Mouse (Mus musculus) liver (tissue): ENCODE measurements at regions not wholly inside any gene's neighbourhood (a gene's known extent, or its start where the extent isn't known, plus 50 kb on each side); places are given as distances from the start of the nearest gene placed in this dataset.
A peak's percentile ranks its signal among the peaks of the same experiment; 100 is the strongest.

Experiments
- DNase-seq: peaks from one replicate; pipeline ENCODE4 v3.0.0-alpha.2; 2020; ENCODE audit warnings: mixed read lengths

DNA sequence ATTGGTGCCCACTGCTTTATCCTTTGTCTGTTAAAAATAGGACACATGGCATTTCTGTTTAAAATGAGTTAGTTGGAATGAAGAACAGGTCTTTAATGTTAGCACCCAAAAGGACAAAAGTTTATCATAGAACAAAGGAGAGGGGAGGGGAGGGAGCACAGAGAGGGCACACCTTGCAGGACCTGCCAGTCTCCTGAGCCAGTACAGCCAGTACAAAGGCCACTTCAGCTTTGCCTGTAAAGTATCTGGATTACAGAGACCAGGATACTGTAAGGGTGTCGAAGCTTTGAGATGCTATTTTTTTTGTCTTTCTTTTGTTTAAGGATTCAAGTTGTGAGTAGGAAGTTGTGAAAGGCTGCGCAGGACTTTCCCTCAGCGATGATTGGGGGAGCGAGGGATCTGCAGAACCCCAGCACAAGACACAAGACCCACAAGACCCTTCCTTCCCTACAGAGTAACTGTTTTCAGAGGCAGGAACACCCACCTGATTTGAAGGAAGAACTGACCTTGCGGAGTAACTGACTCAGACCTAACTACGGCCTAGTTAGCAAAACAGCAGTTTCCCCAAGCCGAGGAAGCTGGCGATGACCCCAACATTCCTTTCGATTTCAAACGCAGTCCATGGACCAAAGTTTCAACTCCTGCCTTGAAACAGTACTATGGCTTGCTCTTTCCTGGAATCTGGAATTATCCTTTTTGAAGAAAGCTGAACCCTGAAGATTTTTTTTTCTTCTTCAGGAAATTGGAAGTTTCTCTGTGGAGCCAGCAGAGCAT is 178.1 kb downstream of the Efnb2 start:
- no peak for DNase-seq

DNA sequence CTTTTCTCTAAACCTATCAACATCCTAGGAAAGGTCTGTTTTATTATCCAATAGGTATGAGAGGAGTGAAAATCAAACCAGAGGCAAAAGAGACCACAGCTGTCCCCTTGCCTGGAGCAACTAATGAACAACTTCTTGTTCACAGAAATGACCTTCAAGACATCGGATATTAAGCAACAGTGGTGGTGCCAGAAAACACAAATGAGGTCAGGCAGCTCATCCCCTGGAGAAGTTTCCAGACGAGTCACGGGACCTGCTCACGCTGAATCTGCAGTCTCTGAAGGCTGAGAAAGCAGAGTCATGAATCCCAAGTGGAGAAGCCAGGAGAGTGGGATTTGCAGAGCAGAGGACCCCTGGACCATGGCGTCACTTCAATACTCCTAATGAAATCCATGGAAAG is 183.6 kb downstream of the Efnb2 start:
- DNase-seq, result no peak

DNA sequence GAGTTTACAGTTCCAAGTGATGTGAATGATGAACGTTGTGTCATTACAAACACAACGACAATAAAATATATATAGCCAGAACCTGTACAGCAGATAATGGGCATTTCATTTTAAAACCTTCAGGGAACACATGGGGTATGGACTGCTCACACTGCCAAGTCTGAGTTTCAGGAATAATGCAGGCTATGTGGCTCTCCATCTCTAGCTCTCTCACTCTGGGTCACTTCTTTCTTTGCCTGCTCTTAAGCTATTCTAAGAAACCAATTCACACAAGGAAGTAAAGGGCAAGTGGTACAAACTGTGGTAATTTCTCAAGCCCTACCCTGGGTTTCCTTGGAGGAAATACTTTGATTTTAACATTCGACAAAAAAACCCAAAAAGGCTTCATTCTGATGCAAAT is 192.5 kb downstream of the Efnb2 start:
- DNase-seq, result no peak

DNA sequence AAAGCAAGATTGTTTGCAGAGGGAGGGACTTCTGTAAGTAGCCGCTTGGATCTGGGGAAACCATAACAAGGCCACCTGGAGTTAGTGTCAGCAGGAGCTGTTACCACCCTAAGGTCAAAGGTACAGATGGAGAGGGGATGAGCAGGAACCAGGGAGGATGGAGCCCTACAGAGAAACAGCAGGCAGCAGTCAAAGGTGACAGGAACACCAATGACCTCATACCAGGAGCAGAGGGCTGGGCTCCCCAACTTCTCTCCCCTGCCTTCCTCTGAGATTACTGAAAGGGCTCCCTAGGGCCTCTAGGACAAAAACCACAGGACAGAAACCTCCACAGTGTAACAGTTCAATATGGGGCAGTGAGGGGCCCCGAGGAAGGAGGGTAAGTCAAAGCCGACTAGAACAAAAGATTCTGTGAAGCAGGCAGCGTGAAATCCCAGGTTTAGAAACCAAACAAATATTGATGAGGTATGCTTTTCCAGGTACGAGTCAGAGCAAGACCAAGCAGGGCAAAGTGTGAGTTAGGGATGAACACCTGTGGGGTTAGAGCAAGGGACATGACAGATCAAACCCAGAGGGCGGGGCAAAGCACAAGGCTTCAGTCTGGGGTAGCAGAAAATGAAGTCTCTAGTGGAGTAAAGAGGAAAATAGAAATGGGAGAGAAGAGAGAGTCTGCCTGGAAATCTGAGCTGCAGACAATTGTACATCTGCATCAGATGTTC is 194.4 kb downstream of the Efnb2 start:
- no peak for DNase-seq

DNA sequence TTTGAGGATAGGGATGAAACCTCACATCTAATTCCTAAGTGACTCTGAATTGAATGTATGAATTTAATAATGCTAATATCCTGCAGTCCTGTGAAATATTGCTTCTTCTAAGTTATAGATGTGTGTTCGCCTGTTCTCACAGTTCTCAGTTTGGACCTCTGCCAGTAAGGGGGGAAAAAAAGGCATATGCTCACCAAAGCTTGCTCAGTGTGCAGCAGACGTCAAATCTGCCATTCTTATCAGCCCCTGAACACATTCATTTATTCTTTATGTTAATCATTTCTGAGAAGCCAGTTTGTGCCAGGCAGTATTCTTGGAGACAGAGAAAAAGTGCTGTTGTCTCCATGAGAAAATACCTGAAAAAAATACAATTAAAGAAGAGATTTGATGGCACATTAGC is 198.6 kb downstream of the Efnb2 start:
- DNase-seq, result no peak

DNA sequence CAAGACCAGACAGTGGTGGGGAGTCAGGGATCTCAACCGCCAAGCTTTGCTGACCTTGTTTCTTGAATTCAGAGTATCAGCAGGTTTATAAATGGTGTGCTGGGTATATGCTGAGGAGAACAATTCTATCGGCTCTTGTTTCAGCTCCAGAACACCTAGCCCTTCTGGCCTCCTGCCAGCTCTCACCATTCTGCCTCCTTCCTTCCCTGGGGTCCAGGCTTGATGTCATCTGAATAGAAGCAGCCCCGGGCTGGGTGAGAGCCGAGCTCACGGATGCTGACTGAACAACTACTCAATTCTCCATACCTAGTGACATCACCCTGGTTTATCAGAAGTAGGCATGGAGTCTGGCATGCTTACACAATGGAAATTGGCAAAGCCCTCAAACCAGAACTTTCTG is 203.5 kb downstream of the Efnb2 start:
- DNase-seq, result no peak

DNA sequence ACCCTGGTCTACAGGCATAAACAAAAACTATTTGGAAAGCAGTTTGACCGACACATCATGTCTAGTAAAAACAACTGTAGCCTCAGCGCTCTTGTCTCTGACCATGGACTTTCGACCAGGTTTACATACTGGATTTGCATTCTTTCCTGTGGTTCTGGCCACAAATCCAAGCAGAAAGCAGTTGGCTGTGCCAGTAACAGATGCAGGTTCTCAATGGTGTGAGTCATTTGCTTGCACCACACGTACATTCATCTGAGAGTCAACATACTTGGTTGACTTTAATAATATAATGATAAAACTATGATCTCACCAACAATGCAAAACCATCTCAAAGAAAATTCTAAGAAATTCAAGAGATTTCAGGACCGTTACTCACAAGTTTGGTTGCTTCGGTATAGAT is 207.1 kb downstream of the Efnb2 start:
- no peak for DNase-seq

DNA sequence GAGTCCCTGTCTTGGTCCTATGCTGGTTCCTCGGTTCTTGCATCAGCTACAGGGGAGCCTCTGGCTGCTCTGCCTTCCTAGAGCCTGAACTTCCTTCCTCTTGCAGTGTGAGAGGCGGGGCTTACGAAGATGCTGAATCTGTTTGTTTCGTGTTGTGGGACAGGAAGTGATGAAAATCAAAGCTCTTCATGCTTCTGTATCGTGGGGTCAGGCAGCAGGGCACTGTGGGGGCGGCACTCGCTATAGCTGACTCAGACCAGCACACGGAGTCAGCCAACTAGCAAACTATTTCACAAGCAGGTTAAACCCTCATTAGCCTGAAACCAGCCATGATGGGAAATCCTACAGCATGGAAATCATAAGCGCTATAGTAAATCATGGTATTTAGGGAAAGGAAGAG is 208.8 kb downstream of the Efnb2 start:
- peak; percentile 17 for DNase-seq

DNA sequence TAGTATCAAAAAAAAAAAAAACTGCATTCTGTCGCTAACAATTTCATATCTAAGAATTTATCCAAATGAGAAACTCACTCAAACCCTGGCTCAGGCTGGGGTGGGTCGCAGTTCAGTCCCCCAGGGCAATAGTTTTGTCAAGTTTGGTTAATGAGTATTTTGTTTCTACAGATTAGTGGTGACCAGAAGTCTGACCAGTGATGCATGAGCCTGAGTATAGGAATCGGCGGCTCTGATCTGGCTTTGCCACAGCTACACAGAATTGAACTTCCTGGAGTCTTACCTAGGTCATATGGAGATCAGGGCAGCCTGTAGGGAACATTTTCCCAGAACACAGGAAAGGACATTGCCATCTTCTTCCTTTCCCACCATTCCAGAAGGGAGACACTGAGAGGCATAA is 212.1 kb downstream of the Efnb2 start:
- DNase-seq, result no peak

DNA sequence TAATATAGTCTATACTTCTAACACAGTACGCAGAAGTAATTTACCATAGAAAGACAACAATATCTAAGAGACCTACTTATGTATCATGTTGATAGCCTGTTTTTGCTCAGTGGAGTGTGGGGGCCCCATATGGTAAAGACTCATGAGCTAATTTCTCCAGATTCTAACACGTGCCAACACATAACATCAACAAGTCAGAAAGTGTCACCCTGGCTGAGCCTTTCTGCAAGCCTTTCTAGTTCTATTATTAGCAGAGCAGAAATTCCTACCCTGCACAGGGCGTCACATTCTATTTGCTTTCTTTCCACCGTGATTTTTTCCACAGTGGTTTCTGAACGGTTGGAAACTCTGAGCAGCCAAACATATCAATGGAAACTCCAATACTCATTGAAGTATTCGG is 219.5 kb downstream of the Efnb2 start:
- no peak for DNase-seq

DNA sequence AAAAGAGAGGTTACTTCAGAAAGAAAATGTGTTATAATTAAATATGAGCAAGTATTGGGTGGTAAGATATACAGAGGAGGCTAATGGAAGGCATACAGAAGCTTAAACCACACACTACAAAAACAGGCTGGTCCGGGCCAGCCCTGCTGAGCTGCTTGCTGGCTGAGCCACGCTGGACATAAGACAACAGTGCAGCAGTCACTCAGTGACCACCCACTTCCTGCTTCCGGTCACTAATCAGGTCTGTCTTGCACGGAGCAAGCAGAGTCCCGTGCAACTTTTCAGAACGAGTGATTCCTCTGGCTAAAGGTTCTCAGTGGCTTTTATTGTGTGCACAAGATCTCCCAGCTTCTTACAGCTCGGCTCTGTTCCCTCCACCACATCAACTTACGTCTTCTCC is 220.1 kb downstream of the Efnb2 start:
- DNase-seq, result no peak

DNA sequence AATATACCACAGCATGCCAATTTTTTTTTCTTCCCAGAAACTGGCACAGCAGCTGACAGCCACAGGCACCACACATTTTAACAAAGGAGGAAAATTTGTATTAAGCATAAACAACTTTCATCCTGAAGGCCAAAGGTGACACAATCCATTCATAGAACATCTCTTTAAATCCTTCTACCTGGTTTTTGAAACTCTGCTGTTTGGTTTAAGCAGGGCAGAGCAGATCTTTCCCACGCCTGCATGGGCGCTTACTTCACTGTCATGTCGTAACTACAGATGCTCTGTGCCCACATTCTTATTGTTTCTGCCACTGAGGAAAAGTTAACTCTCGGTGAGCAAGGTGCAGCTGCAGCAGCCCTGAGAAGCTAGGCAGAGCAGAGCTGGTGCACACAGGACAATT is 234.8 kb downstream of the Efnb2 start:
- no peak for DNase-seq

DNA sequence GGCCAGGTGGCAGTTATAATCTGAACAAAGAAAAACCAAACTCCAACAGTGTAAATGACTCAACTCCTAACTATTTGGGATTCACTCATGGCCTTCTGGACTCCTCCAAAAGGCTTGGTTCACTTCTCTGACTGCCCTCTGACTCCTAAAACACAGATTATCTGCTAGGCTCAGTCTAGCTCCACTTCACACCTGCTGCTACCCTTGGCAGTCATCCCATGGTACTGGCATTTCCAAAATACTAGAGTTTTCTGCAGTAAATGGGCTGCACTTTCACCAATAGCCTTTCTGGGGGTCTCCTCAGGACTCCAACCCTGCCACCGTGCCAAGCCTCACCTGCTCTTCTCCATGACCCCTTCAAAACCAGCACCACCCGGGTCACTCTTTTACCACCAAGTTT is 237.6 kb downstream of the Efnb2 start:
- DNase-seq, result no peak

DNA sequence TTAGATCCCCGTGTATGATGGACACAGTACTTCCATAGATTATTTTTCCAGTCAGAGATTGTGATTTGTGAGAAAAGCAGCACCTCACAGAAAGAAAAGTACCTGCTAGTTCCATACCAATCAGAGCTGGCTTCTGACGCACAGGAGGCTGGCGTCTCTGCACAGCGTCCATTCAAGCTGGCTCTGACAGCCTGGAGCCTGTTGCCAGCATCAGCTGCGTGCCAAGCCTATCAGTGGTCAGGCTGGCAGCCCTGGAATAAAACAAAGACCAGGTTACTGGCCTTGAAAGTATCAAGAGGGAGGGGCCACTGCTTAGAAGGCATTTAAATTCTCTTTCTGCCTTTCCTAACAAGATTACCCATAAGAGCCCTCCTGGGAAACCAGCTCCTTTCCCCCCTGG is 239.3 kb downstream of the Efnb2 start:
- DNase-seq, result no peak

DNA sequence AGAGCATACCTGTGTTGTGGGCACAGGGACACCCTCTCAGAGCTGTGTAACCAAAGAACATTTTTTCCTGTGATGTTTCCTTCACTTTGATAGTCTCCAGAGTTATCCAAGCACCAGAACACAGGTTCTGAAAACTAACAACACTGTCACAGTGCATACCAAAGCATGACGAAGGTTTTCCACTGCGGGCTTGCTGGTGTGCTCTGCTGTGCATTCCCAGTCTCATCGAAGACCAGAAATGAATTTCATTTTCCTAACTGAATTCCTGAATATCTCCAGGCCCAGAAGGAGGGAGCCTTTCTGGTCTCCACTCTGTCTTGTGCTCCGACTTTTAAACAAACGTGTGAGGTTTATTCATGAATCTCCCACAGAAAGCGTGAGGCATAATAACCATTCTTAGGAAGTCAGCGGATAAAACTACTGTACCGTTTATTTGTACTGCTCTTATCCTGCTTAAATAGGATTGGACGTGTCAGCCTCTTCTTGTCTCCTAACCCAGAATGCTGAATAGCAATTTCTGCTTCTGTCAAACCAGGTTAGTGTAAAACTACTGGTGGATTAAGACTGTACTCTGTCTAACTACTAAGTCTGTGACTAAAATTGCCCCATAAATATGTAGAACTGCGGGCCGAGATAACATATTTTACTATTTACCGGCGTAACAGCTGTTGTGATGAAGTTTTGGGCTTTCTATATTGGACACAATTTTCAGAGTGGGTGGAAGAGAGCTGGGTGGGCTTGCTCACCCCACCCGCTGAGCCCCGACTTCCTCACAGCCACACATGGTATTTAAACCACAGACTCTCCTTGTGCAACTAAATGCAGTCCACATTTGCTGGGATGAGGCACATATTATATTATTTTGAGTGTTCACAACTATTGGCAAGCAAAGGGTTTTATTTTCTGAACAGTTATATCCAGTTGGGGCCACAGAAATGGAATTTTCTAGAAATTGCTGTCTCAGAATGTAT is 241.4 kb downstream of the Efnb2 start:
- DNase-seq, result no peak

DNA sequence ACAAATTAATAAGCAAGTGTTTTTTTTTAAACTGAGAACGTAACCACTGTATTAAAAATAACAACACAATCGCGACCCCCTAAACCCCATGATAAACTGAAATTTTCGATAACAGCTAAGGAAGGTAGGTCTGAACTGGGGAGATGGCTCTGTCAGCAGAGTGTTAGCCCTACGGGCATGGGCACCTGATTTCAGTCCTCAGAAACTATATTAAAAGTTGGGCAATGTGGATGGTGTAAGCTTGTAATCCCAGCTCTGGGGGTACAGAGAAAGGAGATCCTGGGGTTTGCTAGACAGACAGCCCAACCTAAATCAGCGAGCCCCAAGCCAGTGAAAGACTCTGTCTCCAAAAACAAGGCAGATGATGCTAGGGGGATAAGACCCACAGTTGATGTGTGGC is 242.1 kb downstream of the Efnb2 start:
- no peak for DNase-seq

DNA sequence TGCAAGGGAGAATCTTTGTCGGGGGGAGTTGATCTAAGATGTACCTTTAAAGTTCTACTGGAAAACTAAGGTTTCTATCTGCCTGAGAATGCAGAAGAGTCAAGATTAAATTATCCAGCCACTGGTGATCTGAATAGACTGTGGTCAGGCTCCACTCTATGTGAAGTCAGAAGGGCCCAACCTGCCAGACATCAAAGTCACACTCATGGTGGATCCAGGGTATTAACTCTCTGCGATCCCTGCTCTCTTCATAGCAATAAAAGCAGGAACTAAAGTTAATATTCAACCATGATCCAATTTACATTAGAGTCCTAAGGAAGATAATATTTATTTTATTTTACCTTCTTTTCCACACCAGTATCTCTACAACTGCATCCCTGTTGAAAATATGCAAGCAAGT is 242.5 kb downstream of the Efnb2 start:
- DNase-seq, result no peak

DNA sequence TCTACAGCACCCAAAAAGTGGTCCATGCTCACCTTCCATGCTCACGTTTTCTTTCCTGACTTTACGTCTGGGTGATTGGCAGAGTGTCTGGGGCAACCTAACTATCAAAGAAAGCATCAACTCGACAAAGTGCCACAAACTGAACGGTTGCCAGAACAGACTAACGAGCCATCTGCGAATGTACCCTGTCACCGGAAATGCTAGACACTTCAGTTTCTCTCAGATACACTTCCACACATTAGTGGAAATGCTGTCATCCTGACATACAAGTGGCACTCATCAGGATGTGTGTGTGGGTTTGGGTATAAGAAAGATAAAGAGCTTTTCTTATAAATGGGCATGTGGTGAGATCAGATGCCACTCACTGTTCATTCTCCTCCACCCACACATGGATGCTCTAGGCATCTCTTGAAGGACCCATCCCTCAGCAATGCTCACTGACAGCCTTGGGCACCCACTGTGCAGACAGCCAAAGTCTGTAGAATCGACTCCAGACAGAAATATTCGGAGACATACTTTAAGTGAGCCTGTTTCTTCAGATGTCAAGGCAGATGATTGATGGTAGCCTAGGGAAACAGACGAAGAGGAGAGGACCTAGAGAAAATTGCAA is 244.8 kb downstream of the Efnb2 start:
- no peak for DNase-seq

DNA sequence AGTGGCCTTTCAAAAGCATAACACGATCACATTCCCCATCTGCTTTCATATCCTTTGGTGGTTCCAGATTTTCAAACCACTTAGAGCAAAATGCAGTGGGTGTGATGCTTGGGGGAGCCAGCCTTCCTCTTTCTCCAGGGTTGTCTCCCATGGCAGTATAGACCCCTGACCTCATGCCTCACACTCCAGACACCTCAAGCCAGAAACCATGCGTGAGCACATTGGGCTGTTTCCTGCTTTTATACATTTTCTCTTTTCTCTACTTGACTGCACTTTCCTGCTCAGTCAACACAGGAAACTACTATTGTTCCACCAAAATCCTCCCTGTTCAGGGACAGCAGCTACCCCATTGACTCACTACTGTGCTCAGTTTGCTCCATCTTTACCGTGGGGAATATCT is 253.7 kb downstream of the Efnb2 start:
- DNase-seq, result no peak

DNA sequence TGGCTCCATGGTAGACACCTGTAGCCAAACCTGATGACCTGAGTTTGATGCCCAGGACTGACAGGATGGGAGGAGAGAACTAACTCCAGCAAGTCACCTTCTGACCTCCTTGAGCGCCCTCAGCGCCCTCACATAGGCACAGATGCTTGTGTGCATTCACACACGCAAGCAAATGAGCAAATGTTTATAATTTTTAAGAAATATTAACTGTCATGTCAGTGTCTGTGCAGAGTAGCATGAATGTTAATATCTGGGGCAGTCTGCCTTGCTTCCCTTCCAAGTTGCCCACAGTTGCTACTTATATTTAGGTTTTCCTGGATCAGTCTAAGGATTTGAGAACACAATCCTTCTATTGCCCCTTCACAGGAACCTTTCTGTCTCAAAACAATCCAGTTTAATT is 257.6 kb downstream of the Efnb2 start:
- no peak for DNase-seq

DNA sequence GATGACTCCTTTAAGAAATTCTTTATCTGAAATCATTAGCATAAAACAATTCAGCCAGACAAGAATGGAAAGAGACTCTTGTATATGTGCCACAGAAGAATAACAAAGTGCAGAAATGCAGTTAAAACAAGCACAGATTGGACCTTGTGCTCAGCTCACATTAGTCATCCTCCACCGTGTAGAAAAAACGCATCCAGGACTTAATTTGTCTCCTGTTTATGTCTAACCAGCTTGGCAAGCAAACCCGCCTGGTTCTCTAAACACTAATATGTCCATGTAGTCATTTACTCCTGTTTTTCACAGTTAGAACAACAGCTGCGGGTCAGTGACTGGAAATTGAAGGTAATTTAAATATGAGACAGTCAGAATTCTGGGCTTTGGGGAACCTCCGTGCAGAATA is 268.7 kb downstream of the Efnb2 start:
- DNase-seq, result no peak

DNA sequence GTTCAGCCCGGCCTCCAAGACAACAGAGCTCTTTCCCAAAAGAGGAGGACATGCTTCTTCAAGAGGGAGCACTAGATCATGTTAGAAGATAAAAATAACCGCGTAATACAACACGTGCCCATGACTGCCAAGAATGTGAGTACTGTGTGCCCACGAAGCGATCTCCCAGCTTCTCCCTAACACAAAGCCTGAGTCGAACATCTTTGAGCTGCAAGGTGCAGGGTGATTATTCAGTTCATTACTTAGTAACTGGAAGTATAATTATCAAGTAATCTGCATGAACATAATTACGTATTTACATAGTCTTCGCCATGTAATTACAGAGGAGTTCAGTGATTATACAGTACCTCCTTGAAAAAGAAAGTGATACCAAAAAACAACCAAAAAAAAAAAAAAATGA is 269.7 kb downstream of the Efnb2 start:
- no peak for DNase-seq

DNA sequence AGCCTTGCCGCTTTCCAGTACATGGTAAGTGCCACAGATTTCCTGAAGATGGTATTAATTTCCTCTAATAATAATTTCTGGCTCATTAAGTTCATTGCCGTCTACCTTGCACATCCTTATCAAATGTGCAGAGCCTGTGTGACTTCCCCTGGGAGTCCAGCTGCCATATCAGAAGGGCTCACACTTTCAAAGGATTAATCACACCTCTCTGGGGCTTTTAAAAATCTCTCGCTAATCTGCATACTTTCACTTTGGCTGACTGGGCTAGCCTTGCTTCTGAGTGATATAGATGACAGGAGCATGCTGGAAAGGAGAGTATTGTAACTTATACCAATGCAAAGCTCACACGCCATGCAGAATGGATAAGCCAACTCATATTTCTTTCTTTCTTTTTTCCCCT is 282.8 kb downstream of the Efnb2 start:
- DNase-seq, result no peak
